8 mouse cellular contexts compared by ENCODE assay signal in the genomic region with DNA sequence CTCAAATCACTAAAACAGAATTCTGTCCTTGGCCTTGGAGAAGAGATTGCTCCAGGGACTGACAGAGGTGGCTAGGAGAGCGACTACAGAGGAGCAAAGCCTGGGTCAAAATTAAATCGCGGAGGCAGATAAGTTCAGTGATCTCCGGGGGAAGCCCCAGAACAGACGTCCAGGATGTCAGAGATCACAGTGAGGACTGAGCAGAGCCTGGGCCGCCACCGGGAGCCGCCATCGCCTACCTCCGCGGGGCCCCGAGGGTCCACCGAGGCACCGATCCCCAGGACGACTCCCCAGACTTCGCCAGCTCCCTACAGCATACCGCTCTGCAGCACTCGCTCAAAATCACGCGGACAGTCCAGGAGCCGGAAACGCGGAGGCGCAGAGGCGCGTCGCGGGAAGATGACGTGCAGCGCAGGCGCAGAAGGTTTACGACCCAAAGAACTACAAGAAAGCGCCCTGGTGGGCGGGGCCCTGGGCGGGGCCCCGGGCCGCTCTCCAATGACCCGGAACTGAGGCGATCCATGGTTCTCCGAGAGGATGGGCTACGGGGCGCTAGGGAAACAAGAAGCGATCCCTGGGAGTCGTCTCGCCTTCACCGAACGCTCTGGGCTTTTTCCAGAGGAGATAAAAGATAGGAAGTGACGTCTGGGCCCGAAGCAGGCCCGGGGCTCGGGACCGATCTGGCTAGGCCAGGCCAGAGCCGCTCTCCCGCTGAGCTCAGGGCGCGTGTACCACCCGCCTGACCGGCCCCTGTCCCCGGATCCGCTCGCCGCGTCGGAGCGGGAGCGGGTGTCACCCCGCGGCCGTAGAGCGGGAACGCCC. TPM values are rescaled to one million over a fixed set of nuclear protein-coding genes. Genes with fewer than 3 reads are reported as not detected.
A peak's percentile ranks its signal among the peaks of the same experiment; 100 is the strongest.
DNase-seq lines count a peak whose midpoint lies in the region; ATAC-seq and TF ChIP-seq lines count a peak whose summit lies in the region.

A gene (minus strand): TSS at position 406 of the 822 bp plus-strand sequence.
A gene (plus strand): TSS at position 439 of the 822 bp plus-strand sequence.

- in situ Hi-C loops in Patski (cut with MboI; ENCODE audit: low pct_unique_long_range_greater_than_20kb), result no loop called here

- peaks cover 23% of the 10 kb centered on the region for H3K4me1 ChIP-seq in hindbrain, embryonic 13.5 days (replicated peaks)

- peak; percentile 84 for ATAC-seq in Patski
- ATAC-seq in hindbrain, embryonic 13.5 days (ENCODE audit: low FRiP score), result peak; percentile 99

- no peak for TF ChIP-seq CTCF in Patski (IDR thresholded peaks at IDR 0.05)

- CTCF ChIA-PET in Patski (lab: Charles Lee), result no interaction called here

- H3K4me3 ChIP-seq in hindbrain, embryonic 13.5 days, result peak within 1 kb of the TSS; percentile 88

- H3K9ac ChIP-seq in hindbrain, embryonic 13.5 days, result peak within 1 kb of the TSS; percentile 92

- H3K9me3 ChIP-seq in hindbrain, embryonic 13.5 days, result no peaks in the 10 kb centered on the region

- peak within 1 kb of the TSS; percentile 96 for H3K27ac ChIP-seq in hindbrain, embryonic 13.5 days

- DNase-seq in Patski (ENCODE audit: low read depth, low spot score), result peak; percentile 92
- DNase-seq in cerebellum, postnatal 14 days, result peak; percentile 99
- DNase-seq in frontal cortex, postnatal 14 days (ENCODE audit: low spot score in 2 of 2), result peak; percentile 98 to 99
- DNase-seq in layer of hippocampus, postnatal 25 days (ENCODE audit: extremely low spot score in 1 of 2, low spot score in 1 of 2), result peak; percentile 97 to 99
- peak; percentile 97 for DNase-seq in lung, postnatal 25 days (ENCODE audit: low spot score)
- peak; percentile 100 for DNase-seq in retina, embryonic 14.5 days (ENCODE audit: low spot score)
- DNase-seq in thymus, postnatal 4 days, result peak; percentile 98

- WGBS in hindbrain, embryonic 13.5 days, result under 1% methylated on average over 69 of the region's 71 CpGs

- POLR2A ChIA-PET in Patski (lab: Charles Lee), result no interaction called here

- no peaks in the 10 kb centered on the region for H3K27me3 ChIP-seq in Patski
- no peaks in the 10 kb centered on the region for H3K27me3 ChIP-seq in hindbrain, embryonic 13.5 days

- peak within 1 kb of the TSS; percentile 97 for H3K4me2 ChIP-seq in hindbrain, embryonic 13.5 days

- peaks cover 20% of the 10 kb centered on the region for H3K36me3 ChIP-seq in hindbrain, embryonic 13.5 days

RNA-seq across cellular contexts. Expression of the first gene that starts in this region (rescaled TPM):
- polyA plus RNA-seq in Patski (2021), result 14.7 TPM
- 27.3 and 28.2 TPM in 2 replicates for polyA plus RNA-seq in hindbrain, embryonic 13.5 days (2015; fragmentation: Nextera tagmentation; extraction: Ambion mirVana)
- total RNA-seq in layer of hippocampus, postnatal 25 days (2021), result 10 to 100 TPM; 17.2 to 23.0 TPM

RNA-seq across cellular contexts. Expression of the second gene that starts in this region (rescaled TPM):
- 25.6 TPM for polyA plus RNA-seq in Patski (2021)
- polyA plus RNA-seq in hindbrain, embryonic 13.5 days (2015; fragmentation: Nextera tagmentation; extraction: Ambion mirVana), result 62.0 and 62.3 TPM in 2 replicates
- 10 to 100 TPM; 49.8 to 51.0 TPM for total RNA-seq in layer of hippocampus, postnatal 25 days (2021)

Comparison
In these comparisons a context has a peak if more than half of its experiments do, and no peak if none do; other contexts are left out.
1. Peak in every context shown above with its lines: DNase-seq, ATAC-seq, H3K4me3 ChIP-seq and H3K27ac ChIP-seq.